Mouse (Mus musculus): ENCODE measurements around the gene St6galnac3. TPM values are rescaled to one million over a fixed set of nuclear protein-coding genes. Genes with fewer than 3 reads are reported as not detected.

St6galnac3 gene
- polyA plus RNA-seq, 1 experiment from 2014 or later, result 0.07 TPM

GRCm38 (mm10) chr3:153539851-153540250, 185.1 kb downstream of the St6galnac3 start:
- no peak overlapping the region for H3K4me3 ChIP-seq (ENCODE audit: inconsistent target)
- no peaks in the 10 kb centered on the region for H3K79me2 ChIP-seq (ENCODE audit: inconsistent target)
- H3K27ac ChIP-seq, result no peak overlapping the region
- H3K36me3 ChIP-seq (ENCODE audit: inconsistent target), result no peaks in the 10 kb centered on the region
- WGBS (ENCODE audit: missing documents), result 96% methylated on average over 14 of the region's 14 CpGs

DNA sequence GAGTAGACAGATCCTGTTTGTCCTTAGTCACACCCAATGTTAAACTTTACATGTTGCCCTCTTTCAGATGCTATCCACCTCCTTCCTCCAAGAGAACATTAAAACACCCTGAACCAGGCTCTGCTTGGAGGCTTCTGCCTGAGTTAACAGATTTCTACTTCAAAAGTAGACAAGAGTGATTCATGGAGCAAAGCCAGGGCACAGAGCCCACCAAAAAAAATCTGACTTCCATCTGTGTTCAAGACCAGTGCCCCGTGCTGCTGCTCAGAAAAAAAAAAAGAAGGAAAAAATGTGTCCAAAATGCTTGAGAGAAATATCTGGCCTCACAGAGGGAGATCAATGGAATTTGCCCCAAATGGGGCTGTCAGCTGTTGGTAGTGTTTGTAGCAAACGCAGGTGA, 186.6 kb downstream of the St6galnac3 start:
- Histone ChIP-seq H3K79me2 (ENCODE audit: inconsistent target) (no peaks in the 10 kb centered on the region), H3K27ac (no peak overlapping the region), H3K36me3 (ENCODE audit: inconsistent target) (no peaks in the 10 kb centered on the region), H3K4me3 (ENCODE audit: inconsistent target) (no peak overlapping the region)
- 100% methylated on average over 1 of the region's 2 CpGs for WGBS (ENCODE audit: missing documents)

DNA sequence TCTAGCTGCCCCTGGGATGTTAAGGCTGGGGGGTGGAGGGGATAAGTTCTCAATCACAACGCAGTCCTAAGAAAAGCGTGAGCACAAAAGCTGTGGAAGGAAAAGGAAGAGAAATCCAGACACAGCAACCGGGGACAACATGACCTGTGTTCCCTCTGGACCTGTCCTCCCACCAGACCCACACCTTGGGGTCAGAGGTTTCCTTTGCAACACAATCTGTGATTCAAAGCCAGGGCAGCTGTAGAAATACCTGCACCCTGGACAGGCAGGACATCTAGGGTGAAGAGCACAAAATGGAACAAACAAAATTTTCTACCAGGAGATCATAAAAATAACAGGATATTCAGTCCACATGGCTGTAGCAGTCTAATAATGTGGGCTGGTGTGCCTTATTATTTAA, 187.5 kb downstream of the St6galnac3 start:
- no peaks in the 10 kb centered on the region for H3K36me3 ChIP-seq (ENCODE audit: inconsistent target)
- no peak overlapping the region for H3K27ac ChIP-seq
- no peak overlapping the region for H3K4me3 ChIP-seq (ENCODE audit: inconsistent target)
- 97% methylated on average over 3 of the region's 3 CpGs for WGBS (ENCODE audit: missing documents)
- no peaks in the 10 kb centered on the region for H3K79me2 ChIP-seq (ENCODE audit: inconsistent target)

DNA sequence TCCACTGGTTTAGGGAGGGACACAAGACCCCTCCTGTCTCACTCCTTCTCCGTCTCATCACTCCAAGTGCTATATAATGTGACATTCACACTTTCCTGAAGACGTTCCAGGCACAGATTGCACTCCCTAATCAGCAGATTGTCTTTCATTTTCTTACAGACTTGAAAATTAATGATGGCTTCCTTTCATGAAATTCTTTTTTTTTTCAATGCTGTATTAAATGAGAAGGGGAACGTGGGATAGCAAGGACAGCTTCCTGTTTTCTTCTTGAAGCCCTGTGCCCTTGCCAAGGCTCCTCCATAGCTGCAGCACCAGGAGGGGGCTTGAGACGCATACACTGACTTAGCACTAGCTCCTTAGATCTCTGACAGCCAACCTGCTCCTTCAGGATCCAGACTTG, 188.7 kb downstream of the St6galnac3 start:
- Histone ChIP-seq H3K36me3 (ENCODE audit: inconsistent target) (no peaks in the 10 kb centered on the region), H3K79me2 (ENCODE audit: inconsistent target) (no peaks in the 10 kb centered on the region), H3K27ac (no peak overlapping the region), H3K4me3 (ENCODE audit: inconsistent target) (no peak overlapping the region)
- WGBS (ENCODE audit: missing documents), result 77% methylated on average over 4 of the region's 4 CpGs

DNA sequence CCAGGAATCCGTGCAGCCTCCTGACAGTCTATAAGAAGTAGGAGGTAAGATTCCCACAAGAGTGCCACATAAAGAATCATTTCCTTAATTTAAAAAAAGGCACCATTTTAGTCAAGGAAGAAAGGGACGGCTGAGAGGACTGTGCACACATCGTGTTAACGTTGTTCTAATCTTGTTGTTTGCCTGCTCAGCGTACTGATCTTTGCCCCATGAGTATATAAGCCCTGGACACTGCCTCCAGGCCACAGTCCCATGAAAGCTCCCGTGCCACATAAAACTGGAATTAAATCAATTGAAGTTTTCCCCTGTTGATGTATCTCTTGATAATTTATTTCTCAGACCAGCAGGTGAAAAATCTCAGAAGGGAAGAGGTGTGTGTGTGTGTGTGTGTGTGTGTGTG, 195.8 kb downstream of the St6galnac3 start:
- Histone ChIP-seq H3K4me3 (ENCODE audit: inconsistent target) (no peak overlapping the region), H3K27ac (no peak overlapping the region), H3K36me3 (ENCODE audit: inconsistent target) (no peaks in the 10 kb centered on the region), H3K79me2 (ENCODE audit: inconsistent target) (no peaks in the 10 kb centered on the region)
- 86% methylated on average over 6 of the region's 6 CpGs for WGBS (ENCODE audit: missing documents)

DNA sequence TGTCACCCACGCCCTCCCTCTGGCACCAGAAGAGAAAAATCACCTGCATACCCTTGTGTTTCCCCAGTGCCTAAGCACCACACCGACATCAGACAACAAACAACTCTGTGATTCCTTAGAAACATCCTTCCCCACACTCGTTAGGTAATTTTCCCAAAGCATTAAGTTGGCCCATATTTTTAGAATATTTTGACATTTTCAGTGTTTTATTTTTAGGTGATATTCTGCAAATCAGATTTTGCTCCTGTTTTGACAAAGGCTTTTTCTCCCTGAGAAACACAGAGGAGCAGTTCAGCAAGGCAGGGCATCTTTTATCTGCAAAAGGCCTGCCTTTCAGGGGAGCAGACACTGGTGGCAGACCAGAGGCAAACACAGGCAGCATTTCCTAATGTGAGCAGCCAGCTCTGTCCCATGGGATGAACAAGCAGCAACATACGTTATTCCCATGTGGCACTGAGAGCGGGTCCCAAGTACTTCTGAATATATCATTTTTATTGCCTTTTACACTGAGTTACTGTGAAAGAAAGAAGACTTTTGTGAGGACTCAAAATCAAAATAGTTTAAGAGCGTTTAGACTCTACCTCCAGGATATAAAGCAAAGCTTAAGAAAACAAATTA, 199.7 kb downstream of the St6galnac3 start:
- H3K36me3 ChIP-seq (ENCODE audit: inconsistent target), result no peaks in the 10 kb centered on the region
- H3K79me2 ChIP-seq (ENCODE audit: inconsistent target), result no peaks in the 10 kb centered on the region
- H3K27ac ChIP-seq, result no peak overlapping the region
- H3K4me3 ChIP-seq (ENCODE audit: inconsistent target), result no peak overlapping the region
- 95% methylated on average over 6 of the region's 6 CpGs for WGBS (ENCODE audit: missing documents)

GRCm38 (mm10) chr3:153516848-153517247, 208.1 kb downstream of the St6galnac3 start:
- no peak overlapping the region for H3K27ac ChIP-seq
- H3K4me3 ChIP-seq (ENCODE audit: inconsistent target), result no peak overlapping the region
- WGBS (ENCODE audit: missing documents), result 95% methylated on average over 7 of the region's 7 CpGs
- no peaks in the 10 kb centered on the region for H3K36me3 ChIP-seq (ENCODE audit: inconsistent target)
- no peaks in the 10 kb centered on the region for H3K79me2 ChIP-seq (ENCODE audit: inconsistent target)

DNA sequence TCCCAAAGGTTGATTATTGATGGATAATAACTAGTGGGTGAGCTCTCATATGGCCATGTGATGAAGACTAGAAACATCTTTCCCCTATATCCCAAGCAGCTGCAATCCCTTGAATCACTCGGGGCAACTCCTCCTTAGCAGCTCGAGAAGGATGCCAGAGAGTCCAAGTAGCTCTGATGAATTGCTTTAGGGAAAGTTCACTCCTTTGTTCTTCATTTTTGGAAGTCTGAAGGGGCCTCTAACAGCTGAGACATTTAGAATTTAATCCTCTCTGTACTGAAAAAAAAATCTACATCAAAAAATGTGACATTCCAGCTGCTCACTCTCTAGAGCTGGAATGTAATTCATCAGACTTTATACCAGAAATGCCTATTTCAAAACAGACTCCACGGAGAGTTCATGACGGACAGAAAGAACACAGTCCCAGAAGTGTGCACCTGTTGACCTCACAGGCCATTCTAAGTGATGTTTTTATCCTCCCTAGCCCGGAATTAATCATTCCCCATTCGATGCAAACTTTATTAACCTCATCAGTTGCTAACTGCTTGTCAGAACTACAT, 211.4 kb downstream of the St6galnac3 start:
- 89% methylated on average over 6 of the region's 6 CpGs for WGBS (ENCODE audit: missing documents)
- Histone ChIP-seq H3K79me2 (ENCODE audit: inconsistent target) (no peaks in the 10 kb centered on the region), H3K36me3 (ENCODE audit: inconsistent target) (no peaks in the 10 kb centered on the region), H3K4me3 (ENCODE audit: inconsistent target) (no peak overlapping the region), H3K27ac (no peak overlapping the region)

DNA sequence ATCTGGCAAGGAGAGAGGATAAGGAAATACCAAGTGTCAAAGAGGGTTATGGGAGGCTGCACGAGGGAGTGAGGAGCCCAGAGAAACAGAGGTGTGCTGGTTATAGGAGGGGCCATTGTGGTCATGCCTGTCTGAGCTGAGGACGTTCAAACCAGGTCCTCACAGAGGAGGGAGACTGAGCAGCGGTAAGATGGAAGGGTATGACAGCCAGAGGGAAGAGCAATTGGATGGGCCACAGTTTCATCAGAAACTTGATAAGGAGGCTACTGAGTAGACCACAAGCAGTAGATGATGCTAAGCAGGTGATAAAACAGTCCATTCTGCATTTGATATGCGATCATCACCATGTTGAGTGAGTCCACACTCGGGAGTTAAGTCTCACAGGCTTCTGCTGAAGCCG, 212.4 kb downstream of the St6galnac3 start:
- H3K27ac ChIP-seq, result no peak overlapping the region
- 92% methylated on average over 6 of the region's 6 CpGs for WGBS (ENCODE audit: missing documents)

DNA sequence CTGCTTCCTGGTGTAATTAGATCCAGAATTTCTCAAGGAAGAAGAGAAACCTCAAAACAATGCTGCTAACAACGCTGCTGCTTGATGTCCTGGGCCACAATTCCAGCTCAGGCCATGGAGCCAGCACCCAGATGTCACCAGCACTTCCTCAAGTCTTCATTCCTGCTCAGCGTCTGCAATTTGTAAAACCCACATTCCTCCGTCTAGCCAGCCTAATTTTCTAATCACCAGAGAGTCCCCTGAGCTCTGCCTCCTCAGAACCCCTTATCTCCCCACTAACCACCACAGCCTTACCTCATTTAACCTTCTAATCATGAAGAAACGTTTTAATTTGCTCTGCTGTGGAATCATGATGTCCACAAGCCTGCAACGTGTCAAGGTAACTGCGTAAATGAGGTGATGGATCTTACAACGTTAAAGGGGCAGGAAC, 213.8 kb downstream of the St6galnac3 start:
- WGBS (ENCODE audit: missing documents), result 69% methylated on average over 7 of the region's 7 CpGs
- H3K79me2 ChIP-seq (ENCODE audit: inconsistent target), result no peaks in the 10 kb centered on the region
- no peak overlapping the region for H3K4me3 ChIP-seq (ENCODE audit: inconsistent target)
- no peaks in the 10 kb centered on the region for H3K36me3 ChIP-seq (ENCODE audit: inconsistent target)
- no peak overlapping the region for H3K27ac ChIP-seq

More for the DNA sequence above, 212.4 kb downstream of the St6galnac3 start:
- Histone ChIP-seq H3K4me3 (ENCODE audit: inconsistent target) (no peak overlapping the region), H3K36me3 (ENCODE audit: inconsistent target) (no peaks in the 10 kb centered on the region), H3K79me2 (ENCODE audit: inconsistent target) (no peaks in the 10 kb centered on the region)

DNA sequence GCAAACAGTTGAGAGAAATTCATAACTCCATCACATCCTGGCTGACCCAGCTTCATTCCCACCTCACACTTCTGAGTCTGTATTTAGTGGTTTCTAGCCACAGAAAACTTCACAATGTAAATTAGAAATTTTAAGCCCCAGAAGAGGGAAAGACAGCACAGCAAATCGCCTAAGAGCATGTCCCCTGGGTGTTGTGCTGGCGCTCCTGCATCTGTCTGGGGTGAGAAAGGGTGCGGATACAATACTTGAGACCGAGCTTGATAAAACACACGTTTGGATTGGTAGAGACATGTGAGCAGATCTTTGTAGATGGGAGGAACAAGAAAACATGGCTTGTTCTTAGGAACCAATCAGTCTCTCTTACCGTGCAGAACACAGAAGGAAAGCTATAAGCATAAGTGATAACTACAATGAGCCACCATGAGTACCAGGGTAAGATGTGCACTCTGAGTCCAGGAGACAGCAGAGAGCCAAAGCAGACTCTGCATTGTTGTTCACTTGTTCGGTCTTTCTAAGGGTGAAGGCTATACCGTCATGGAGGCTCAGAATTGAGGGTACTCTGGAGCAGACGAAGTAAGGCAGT, 214.8 kb downstream of the St6galnac3 start:
- 88% methylated on average over 9 of the region's 9 CpGs for WGBS (ENCODE audit: missing documents)
- no peak overlapping the region for H3K27ac ChIP-seq
- H3K36me3 ChIP-seq (ENCODE audit: inconsistent target), result no peaks in the 10 kb centered on the region
- H3K79me2 ChIP-seq (ENCODE audit: inconsistent target), result no peaks in the 10 kb centered on the region
- no peak overlapping the region for H3K4me3 ChIP-seq (ENCODE audit: inconsistent target)

- Histone ChIP-seq H3K79me2 (ENCODE audit: inconsistent target) (no peaks in the 10 kb centered on the region), H3K27ac (no peak overlapping the region), H3K36me3 (ENCODE audit: inconsistent target) (no peaks in the 10 kb centered on the region), H3K4me3 (ENCODE audit: inconsistent target) (no peak overlapping the region)
- WGBS (ENCODE audit: missing documents), result 88% methylated on average over 4 of the region's 4 CpGs
Measured at GRCm38 (mm10) chr3:153509643-153510042, 215.3 kb downstream of the St6galnac3 start.

DNA sequence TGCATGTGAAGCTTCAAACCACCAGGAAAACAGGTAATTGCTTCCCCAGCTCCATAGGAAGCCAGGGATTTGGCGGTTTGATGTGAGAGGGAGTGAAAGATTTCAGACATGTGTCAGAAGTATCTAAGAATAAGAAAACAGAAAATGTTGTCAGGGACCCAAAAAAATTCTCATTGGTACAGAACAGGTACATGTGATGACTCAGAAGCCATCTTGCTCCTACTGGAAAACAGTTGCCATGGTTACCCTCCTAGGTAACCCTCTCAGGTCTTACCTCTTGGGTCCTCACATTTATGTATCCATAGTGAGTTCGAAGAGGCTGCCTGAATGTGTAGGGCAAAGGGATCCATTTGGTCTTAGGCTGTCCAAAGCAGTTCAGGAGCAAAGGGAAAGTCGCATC, 215.9 kb downstream of the St6galnac3 start:
- WGBS (ENCODE audit: missing documents), result 98% methylated on average over 3 of the region's 3 CpGs
- no peaks in the 10 kb centered on the region for H3K36me3 ChIP-seq (ENCODE audit: inconsistent target)

GRCm38 (mm10) chr3:153508592-153508991, 216.4 kb downstream of the St6galnac3 start:
- 78% methylated on average over 2 of the region's 2 CpGs for WGBS (ENCODE audit: missing documents)
- Histone ChIP-seq H3K4me3 (ENCODE audit: inconsistent target) (no peak overlapping the region), H3K27ac (no peak overlapping the region), H3K79me2 (ENCODE audit: inconsistent target) (no peaks in the 10 kb centered on the region), H3K36me3 (ENCODE audit: inconsistent target) (no peaks in the 10 kb centered on the region)

More for the DNA sequence above, 215.9 kb downstream of the St6galnac3 start:
- no peak overlapping the region for H3K27ac ChIP-seq
- H3K4me3 ChIP-seq (ENCODE audit: inconsistent target), result no peak overlapping the region
- no peaks in the 10 kb centered on the region for H3K79me2 ChIP-seq (ENCODE audit: inconsistent target)

DNA sequence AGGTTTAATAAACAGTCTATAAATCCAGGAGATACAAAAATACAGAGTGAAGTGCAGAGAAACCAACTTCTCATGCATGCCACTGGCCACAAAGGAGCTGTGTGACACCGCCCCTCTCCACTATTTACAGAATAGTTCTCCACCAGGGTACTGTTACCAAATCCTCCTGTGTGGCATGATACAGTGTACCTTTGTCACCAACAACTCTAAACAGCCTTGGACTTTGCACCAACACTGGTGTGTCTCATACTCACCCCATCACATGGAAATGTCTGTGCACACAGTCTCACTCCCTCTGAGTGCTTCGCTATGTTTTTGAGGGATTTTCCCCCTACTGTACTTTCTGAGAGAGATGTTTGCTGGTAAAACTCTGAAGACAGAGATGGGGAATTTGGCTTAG, 217.4 kb downstream of the St6galnac3 start:
- 96% methylated on average over 2 of the region's 2 CpGs for WGBS (ENCODE audit: missing documents)
- Histone ChIP-seq H3K27ac (no peak overlapping the region), H3K4me3 (ENCODE audit: inconsistent target) (no peak overlapping the region), H3K36me3 (ENCODE audit: inconsistent target) (no peaks in the 10 kb centered on the region), H3K79me2 (ENCODE audit: inconsistent target) (no peaks in the 10 kb centered on the region)

Measured in macrophage (primary cell).